Mouse (Mus musculus): ENCODE measurements at regions not wholly inside any gene's neighbourhood (a gene's known extent, or its start where the extent isn't known, plus 50 kb on each side); places are given as distances from the start of the nearest gene placed in this dataset.

GRCm38 (mm10) chr1:138371474-138371873, 97.9 kb downstream of the Atp6v1g3 start:
- Histone ChIP-seq H3K9ac (ENCODE audit: low read length) (no peak overlapping the region), H3K27me3 (ENCODE audit: control insufficient read depth, insufficient read depth, low read length) (no peaks in the 10 kb centered on the region), H3K27ac (ENCODE audit: low read length) (no peak overlapping the region), H3K4me3 (replicated peaks; ENCODE audit: low read length) (no peak overlapping the region), H3K4me1 (ENCODE audit: control insufficient read depth, insufficient read depth, low read length) (no peaks in the 10 kb centered on the region), H3K36me3 (ENCODE audit: control insufficient read depth, insufficient read depth, low read length) (no peaks in the 10 kb centered on the region), H3K4me2 (ENCODE audit: low read depth, low read length) (no peak overlapping the region), H3K9me3 (replicated peaks; ENCODE audit: control insufficient read depth, low read length) (no peaks in the 10 kb centered on the region)
- WGBS = 90% methylated on average over 1 of the region's 1 CpGs
- ATAC-seq (ENCODE audit: insufficient read depth, low FRiP score) = no peak

GRCm38 (mm10) chr1:138384146-138384545, 110.6 kb downstream of the Atp6v1g3 start:
- WGBS = 65% methylated on average over 3 of the region's 3 CpGs
- Histone ChIP-seq H3K9ac (ENCODE audit: low read length) (no peak overlapping the region), H3K36me3 (ENCODE audit: control insufficient read depth, insufficient read depth, low read length) (no peaks in the 10 kb centered on the region), H3K4me2 (ENCODE audit: low read depth, low read length) (no peak overlapping the region), H3K27ac (ENCODE audit: low read length) (no peak overlapping the region), H3K4me1 (ENCODE audit: control insufficient read depth, insufficient read depth, low read length) (no peaks in the 10 kb centered on the region), H3K9me3 (replicated peaks; ENCODE audit: control insufficient read depth, low read length) (no peaks in the 10 kb centered on the region), H3K4me3 (replicated peaks; ENCODE audit: low read length) (no peak overlapping the region), H3K27me3 (ENCODE audit: control insufficient read depth, insufficient read depth, low read length) (no peaks in the 10 kb centered on the region)
- ATAC-seq (ENCODE audit: insufficient read depth, low FRiP score) = no peak

GRCm38 (mm10) chr1:138385156-138385841, 111.8 kb downstream of the Atp6v1g3 start:
- ATAC-seq (ENCODE audit: insufficient read depth, low FRiP score) = no peak
- Histone ChIP-seq H3K4me2 (ENCODE audit: low read depth, low read length) (peak overlapping the region; percentile 29), H3K4me3 (replicated peaks; ENCODE audit: low read length) (no peak overlapping the region), H3K9me3 (replicated peaks; ENCODE audit: control insufficient read depth, low read length) (no peaks in the 10 kb centered on the region), H3K36me3 (ENCODE audit: control insufficient read depth, insufficient read depth, low read length) (no peaks in the 10 kb centered on the region), H3K9ac (ENCODE audit: low read length) (no peak overlapping the region), H3K4me1 (ENCODE audit: control insufficient read depth, insufficient read depth, low read length) (no peaks in the 10 kb centered on the region), H3K27ac (ENCODE audit: low read length) (no peak overlapping the region), H3K27me3 (ENCODE audit: control insufficient read depth, insufficient read depth, low read length) (no peaks in the 10 kb centered on the region)
- WGBS = 33% methylated on average over 19 of the region's 19 CpGs

- Histone ChIP-seq H3K27ac (ENCODE audit: low read length) (no peak overlapping the region), H3K4me3 (replicated peaks; ENCODE audit: low read length) (no peak overlapping the region), H3K27me3 (ENCODE audit: control insufficient read depth, insufficient read depth, low read length) (no peaks in the 10 kb centered on the region), H3K4me1 (ENCODE audit: control insufficient read depth, insufficient read depth, low read length) (no peaks in the 10 kb centered on the region), H3K9ac (ENCODE audit: low read length) (no peak overlapping the region), H3K36me3 (ENCODE audit: control insufficient read depth, insufficient read depth, low read length) (no peaks in the 10 kb centered on the region), H3K9me3 (replicated peaks; ENCODE audit: control insufficient read depth, low read length) (no peaks in the 10 kb centered on the region), H3K4me2 (ENCODE audit: low read depth, low read length) (no peak overlapping the region)
- ATAC-seq (ENCODE audit: insufficient read depth, low FRiP score) = no peak
- WGBS = 55% methylated on average over 5 of the region's 5 CpGs
These were observed 112.5 kb downstream of the Atp6v1g3 start for GRCm38 (mm10) chr1:138386001-138386400.

GRCm38 (mm10) chr1:138388634-138389033, 115.1 kb downstream of the Atp6v1g3 start:
- Histone ChIP-seq H3K27me3 (ENCODE audit: control insufficient read depth, insufficient read depth, low read length) (no peaks in the 10 kb centered on the region), H3K4me1 (ENCODE audit: control insufficient read depth, insufficient read depth, low read length) (no peaks in the 10 kb centered on the region), H3K27ac (ENCODE audit: low read length) (no peak overlapping the region), H3K36me3 (ENCODE audit: control insufficient read depth, insufficient read depth, low read length) (no peaks in the 10 kb centered on the region), H3K4me2 (ENCODE audit: low read depth, low read length) (no peak overlapping the region), H3K9ac (ENCODE audit: low read length) (no peak overlapping the region), H3K4me3 (replicated peaks; ENCODE audit: low read length) (no peak overlapping the region), H3K9me3 (replicated peaks; ENCODE audit: control insufficient read depth, low read length) (no peaks in the 10 kb centered on the region)
- 87% methylated on average over 8 of the region's 8 CpGs for WGBS
- ATAC-seq (ENCODE audit: insufficient read depth, low FRiP score) = no peak

GRCm38 (mm10) chr1:138389676-138390075, 116.1 kb downstream of the Atp6v1g3 start:
- no peak for ATAC-seq (ENCODE audit: insufficient read depth, low FRiP score)
- no peaks in the 10 kb centered on the region for H3K9me3 ChIP-seq (replicated peaks; ENCODE audit: control insufficient read depth, low read length)
- H3K9ac ChIP-seq (ENCODE audit: low read length) = no peak overlapping the region
- H3K4me2 ChIP-seq (ENCODE audit: low read depth, low read length) = no peak overlapping the region
- no peaks in the 10 kb centered on the region for H3K36me3 ChIP-seq (ENCODE audit: control insufficient read depth, insufficient read depth, low read length)
- H3K27me3 ChIP-seq (ENCODE audit: control insufficient read depth, insufficient read depth, low read length) = no peaks in the 10 kb centered on the region
- WGBS = 51% methylated on average over 1 of the region's 1 CpGs
- H3K27ac ChIP-seq (ENCODE audit: low read length) = no peak overlapping the region
- H3K4me3 ChIP-seq (replicated peaks; ENCODE audit: low read length) = no peak overlapping the region
- no peaks in the 10 kb centered on the region for H3K4me1 ChIP-seq (ENCODE audit: control insufficient read depth, insufficient read depth, low read length)

GRCm38 (mm10) chr1:138418610-138419009, 145.1 kb downstream of the Atp6v1g3 start:
- Histone ChIP-seq H3K9ac (ENCODE audit: low read length) (no peak overlapping the region), H3K27ac (ENCODE audit: low read length) (no peak overlapping the region), H3K36me3 (ENCODE audit: control insufficient read depth, insufficient read depth, low read length) (no peaks in the 10 kb centered on the region), H3K4me2 (ENCODE audit: low read depth, low read length) (no peak overlapping the region), H3K4me1 (ENCODE audit: control insufficient read depth, insufficient read depth, low read length) (no peaks in the 10 kb centered on the region), H3K9me3 (replicated peaks; ENCODE audit: control insufficient read depth, low read length) (no peaks in the 10 kb centered on the region), H3K4me3 (replicated peaks; ENCODE audit: low read length) (no peak overlapping the region), H3K27me3 (ENCODE audit: control insufficient read depth, insufficient read depth, low read length) (no peaks in the 10 kb centered on the region)
- ATAC-seq (ENCODE audit: insufficient read depth, low FRiP score) = no peak
- WGBS = 68% methylated on average over 3 of the region's 3 CpGs

GRCm38 (mm10) chr1:138427416-138427815, 153.9 kb downstream of the Atp6v1g3 start:
- ATAC-seq (ENCODE audit: insufficient read depth, low FRiP score) = no peak
- no peak overlapping the region for H3K4me2 ChIP-seq (ENCODE audit: low read depth, low read length)
- no peaks in the 10 kb centered on the region for H3K4me1 ChIP-seq (ENCODE audit: control insufficient read depth, insufficient read depth, low read length)
- 76% methylated on average over 2 of the region's 2 CpGs for WGBS
- H3K4me3 ChIP-seq (replicated peaks; ENCODE audit: low read length) = no peak overlapping the region
- no peaks in the 10 kb centered on the region for H3K36me3 ChIP-seq (ENCODE audit: control insufficient read depth, insufficient read depth, low read length)
- H3K27ac ChIP-seq (ENCODE audit: low read length) = no peak overlapping the region
- H3K9ac ChIP-seq (ENCODE audit: low read length) = no peak overlapping the region
- no peaks in the 10 kb centered on the region for H3K27me3 ChIP-seq (ENCODE audit: control insufficient read depth, insufficient read depth, low read length)
- H3K9me3 ChIP-seq (replicated peaks; ENCODE audit: control insufficient read depth, low read length) = no peaks in the 10 kb centered on the region
